ENCODE assay signal across 8 mouse cellular contexts in genomic region chr10:41678746-41679360, GRCm38 (mm10). TPM values are rescaled to one million over a fixed set of nuclear protein-coding genes. Genes with fewer than 3 reads are reported as not detected.
DNase-seq lines count a peak whose midpoint lies in the region; ATAC-seq and TF ChIP-seq lines count a peak whose summit lies in the region.

No protein-coding gene starts in this region.

- peak; percentile 67 for TF ChIP-seq CTCF in bone marrow macrophage, adult 2 months (IDR thresholded peaks at IDR 0.05; ENCODE audit: low read depth, low read length)
- peak; percentile 71 for TF ChIP-seq CTCF in kidney, postnatal 0 days (IDR thresholded peaks at IDR 0.05; ENCODE audit: low read depth)
- peak; percentile 84 for TF ChIP-seq CTCF in liver, adult 2 months (IDR thresholded peaks at IDR 0.05; ENCODE audit: low read depth, low read length)

- ATAC-seq in heart, embryonic 13.5 days (ENCODE audit: extremely low read depth, insufficient number of reproducible peaks, low FRiP score, low TSS enrichment), result no peak
- peak; percentile 67 for ATAC-seq in kidney, postnatal 0 days (replicated peaks; ENCODE audit: low FRiP score, low read depth)

- H3K4me3 ChIP-seq in bone marrow macrophage, adult 2 months (ENCODE audit: insufficient read depth, low read length), result no peak overlapping the region
- peak overlapping the region; percentile 33 for H3K4me3 ChIP-seq in heart, embryonic 13.5 days
- H3K4me3 ChIP-seq in kidney, postnatal 0 days (replicated peaks; ENCODE audit: low read depth, low read length), result no peak overlapping the region
- no peak overlapping the region for H3K4me3 ChIP-seq in liver, adult 2 months (ENCODE audit: insufficient read depth, low read depth, low read length)

- H3K27ac ChIP-seq in bone marrow macrophage, adult 2 months (ENCODE audit: insufficient read depth, low read depth, low read length), result no peak overlapping the region
- no peak overlapping the region for H3K27ac ChIP-seq in heart, embryonic 13.5 days (replicated peaks)
- no peak overlapping the region for H3K27ac ChIP-seq in kidney, postnatal 0 days
- H3K27ac ChIP-seq in liver, adult 2 months (replicated peaks; ENCODE audit: insufficient read depth, low read depth, low read length), result no peak overlapping the region

- peak overlapping the region; percentile 64 for H3K4me2 ChIP-seq in heart, embryonic 13.5 days
- H3K4me2 ChIP-seq in kidney, postnatal 0 days (ENCODE audit: low read length), result peak overlapping the region; percentile 34

- H3K79me2 ChIP-seq in liver, adult 2 months (ENCODE audit: control insufficient read depth, insufficient read depth, low read length), result no peaks in the 10 kb centered on the region

- 26% methylated on average over 18 of the region's 18 CpGs for WGBS in heart, embryonic 13.5 days
- 19% methylated on average over 18 of the region's 18 CpGs for WGBS in kidney, postnatal 0 days
- 41% methylated on average over 18 of the region's 18 CpGs for WGBS in liver, adult 2 months

- DNase-seq in B cell, adult 2 months, result peak; percentile 57 to 59
- peak; percentile 46 for DNase-seq in fibroblast of lung, adult 2 months (ENCODE audit: low read depth)
- DNase-seq in kidney, postnatal 0 days (ENCODE audit: low spot score), result peak; percentile 91
- peak; percentile 44 for DNase-seq in liver, adult 2 months (ENCODE audit: extremely low read depth, low read depth, low spot score)
- peak; percentile 75 for DNase-seq in naive thymus-derived CD4-positive, alpha-beta T cell, adult 2 months (ENCODE audit: low read depth)
- peak; percentile 72 for DNase-seq in splenic B cell, adult 2 months (ENCODE audit: low read depth, low spot score)

- no peaks in the 10 kb centered on the region for H3K36me3 ChIP-seq in heart, embryonic 13.5 days
- H3K36me3 ChIP-seq in kidney, postnatal 0 days (ENCODE audit: insufficient read depth, low read length), result no peaks in the 10 kb centered on the region
- no peaks in the 10 kb centered on the region for H3K36me3 ChIP-seq in liver, adult 2 months (ENCODE audit: control insufficient read depth, insufficient read depth, low read length)
- H3K36me3 ChIP-seq in splenic B cell, adult 2 months (ENCODE audit: control insufficient read depth, insufficient read depth, low read length, poor library complexity, severe bottlenecking), result no peaks in the 10 kb centered on the region

- H3K9me3 ChIP-seq in heart, embryonic 13.5 days, result no peaks in the 10 kb centered on the region
- no peaks in the 10 kb centered on the region for H3K9me3 ChIP-seq in kidney, postnatal 0 days (replicated peaks; ENCODE audit: low read length)

- TF ChIP-seq POLR2A in bone marrow macrophage, adult 2 months (IDR thresholded peaks at IDR 0.05; ENCODE audit: borderline replicate concordance, low read depth, low read length), result no peak
- TF ChIP-seq POLR2A in liver, adult 2 months (IDR thresholded peaks at IDR 0.05; ENCODE audit: extremely low read depth, insufficient read depth, low read length), result no peak

- H3K27me3 ChIP-seq in heart, embryonic 13.5 days (replicated peaks), result peaks cover 2% of the 10 kb centered on the region
- no peaks in the 10 kb centered on the region for H3K27me3 ChIP-seq in kidney, postnatal 0 days (ENCODE audit: insufficient read depth, low read length)
- no peaks in the 10 kb centered on the region for H3K27me3 ChIP-seq in liver, adult 2 months (ENCODE audit: control insufficient read depth, insufficient read depth, low read length)
- no peaks in the 10 kb centered on the region for H3K27me3 ChIP-seq in splenic B cell, adult 2 months (ENCODE audit: control insufficient read depth, insufficient read depth, low read length, poor library complexity, severe bottlenecking)

- peaks cover 4% of the 10 kb centered on the region; the same call in 1 of the 2 replicates for H3K4me1 ChIP-seq in bone marrow macrophage, adult 2 months (ENCODE audit: control insufficient read depth, insufficient read depth, low read length)
- peaks cover 16% of the 10 kb centered on the region for H3K4me1 ChIP-seq in heart, embryonic 13.5 days
- no peaks in the 10 kb centered on the region for H3K4me1 ChIP-seq in kidney, postnatal 0 days (replicated peaks; ENCODE audit: insufficient read depth, low read length)
- H3K4me1 ChIP-seq in liver, adult 2 months (ENCODE audit: control insufficient read depth, insufficient read depth, low read length), result peaks cover 7% of the 10 kb centered on the region

- H3K9ac ChIP-seq in heart, embryonic 13.5 days, result peak overlapping the region; percentile 60
- H3K9ac ChIP-seq in kidney, postnatal 0 days (ENCODE audit: low read depth, low read length), result no peak overlapping the region
- H3K9ac ChIP-seq in liver, adult 2 months (ENCODE audit: low read depth, low read length), result no peak overlapping the region

RNA-seq across cellular contexts. Expression of gene Ccdc162, which starts 37.6 kb away (rescaled TPM):
- polyA plus RNA-seq in bone marrow macrophage, adult 2 months (2012; ENCODE audit: insufficient read depth, insufficient read length, missing spikeins), result not detected in 2 replicates
- 0.27 and 0.38 TPM in 2 replicates for polyA plus RNA-seq in heart, embryonic 13.5 days (2015; fragmentation: Nextera tagmentation; extraction: Ambion mirVana)
- polyA plus RNA-seq in kidney, postnatal 0 days (2015; fragmentation: Nextera tagmentation; extraction: Ambion mirVana), result 0.68 and 1.0 TPM in 2 replicates
- 7.9 and 10.3 TPM in 2 replicates for total RNA-seq in liver, adult 2 months (2014; rRNA removed)
- 6.0 and 7.1 TPM in 2 replicates for polyA plus RNA-seq in liver, adult 2 months (2012; rRNA removed)
